Comparison of ENCODE assay signal across 8 mouse cellular contexts in genomic region chr4:41615661-41616599, GRCm38 (mm10). TPM values are rescaled to one million over a fixed set of nuclear protein-coding genes. Genes with fewer than 3 reads are reported as not detected.
DNase-seq lines count a peak whose midpoint lies in the region; ATAC-seq lines count a peak whose summit lies in the region.

No protein-coding gene starts in this region.

- peaks cover 34% of the 10 kb centered on the region for H3K4me1 ChIP-seq in neural tube, embryonic 12.5 days

- H3K27ac ChIP-seq in neural tube, embryonic 12.5 days = no peak overlapping the region

- H3K9ac ChIP-seq in neural tube, embryonic 12.5 days = no peak overlapping the region

- intact Hi-C loops in left cerebral cortex, postnatal 36 days (cut with DNase I) = loop anchor here (2.0 to 5.0 kb wide), 2 partner anchors 36 to 147 kb away; no protein-coding TSS in a partner anchor

- H3K36me3 ChIP-seq in neural tube, embryonic 12.5 days = no peaks in the 10 kb centered on the region

- no peaks in the 10 kb centered on the region for H3K9me3 ChIP-seq in neural tube, embryonic 12.5 days

- ATAC-seq in neural tube, embryonic 12.5 days (ENCODE audit: low FRiP score, low read depth) = peak; percentile 17

- H3K27me3 ChIP-seq in neural tube, embryonic 12.5 days (replicated peaks) = 0 out of 2 replicates have a peak, but pooled peaks cover 10% of the 10 kb centered on the region

- 64% methylated on average over 9 of the region's 9 CpGs for WGBS in neural tube, embryonic 12.5 days

- no peak for DNase-seq in neural tube, embryonic 10.5 days (ENCODE audit: extremely low spot score, low spot score)
- peak; percentile 60 to 76 for DNase-seq in frontal cortex, postnatal 36 days (ENCODE audit: low spot score in 2 of 2)
- DNase-seq in left cerebral cortex, postnatal 36 days (ENCODE audit: low spot score in 2 of 2) = peak; percentile 50 to 63
- DNase-seq in right cerebral cortex, postnatal 10 days (ENCODE audit: low spot score in 2 of 2) = peak; percentile 92 to 94
- DNase-seq in kidney, postnatal 14 days = no peak
- DNase-seq in thymus, postnatal 10 days (ENCODE audit: low spot score in 2 of 2) = no peak
- no peak for DNase-seq in kidney, adult 9 months

- H3K4me2 ChIP-seq in neural tube, embryonic 12.5 days (replicated peaks) = no peak overlapping the region

- H3K4me3 ChIP-seq in neural tube, embryonic 12.5 days = no peak overlapping the region

RNA-seq across cellular contexts. Expression of gene Enho, which starts 24.2 kb away (rescaled TPM):
- polyA plus RNA-seq in neural tube, embryonic 12.5 days (2016; fragmentation: Nextera tagmentation; extraction: Ambion mirVana) = 73.6 and 74.1 TPM in 2 replicates
- 10 to 100 TPM; 60.1 to 71.2 TPM for total RNA-seq in left cerebral cortex, postnatal 36 days (2021)

RNA-seq across cellular contexts. Expression of gene Dnaic1, which starts 46.4 kb away (rescaled TPM):
- 1.8 and 1.9 TPM in 2 replicates for polyA plus RNA-seq in neural tube, embryonic 12.5 days (2016; fragmentation: Nextera tagmentation; extraction: Ambion mirVana)
- total RNA-seq in left cerebral cortex, postnatal 36 days (2021) = 1 to 10 TPM; 9.4 to 10.0 TPM

RNA-seq across cellular contexts. Expression of gene Fam219a, which starts 46.6 kb away (rescaled TPM):
- 17.4 and 18.3 TPM in 2 replicates for polyA plus RNA-seq in neural tube, embryonic 12.5 days (2016; fragmentation: Nextera tagmentation; extraction: Ambion mirVana)
- 100 to 1,000 TPM; 194 to 219 TPM for total RNA-seq in left cerebral cortex, postnatal 36 days (2021)

Comparison
In these comparisons a context has a peak if more than half of its experiments do, and no peak if none do; other contexts are left out.
1. DNase-seq: peak in frontal cortex, postnatal 36 days (2 of 2), left cerebral cortex, postnatal 36 days (2 of 2) and right cerebral cortex, postnatal 10 days (2 of 2); none in neural tube, embryonic 10.5 days (single experiment), kidney, postnatal 14 days (single experiment), thymus, postnatal 10 days (0 of 2) and kidney, adult 9 months (single experiment).